Mouse (Mus musculus): ENCODE results near the gene 1700069L16Rik. TPM values are rescaled to one million over a fixed set of nuclear protein-coding genes. Genes with fewer than 3 reads are reported as not detected.

The 1700069L16Rik gene
- polyA plus RNA-seq, 1 experiment from 2014 or later: not detected

DNA sequence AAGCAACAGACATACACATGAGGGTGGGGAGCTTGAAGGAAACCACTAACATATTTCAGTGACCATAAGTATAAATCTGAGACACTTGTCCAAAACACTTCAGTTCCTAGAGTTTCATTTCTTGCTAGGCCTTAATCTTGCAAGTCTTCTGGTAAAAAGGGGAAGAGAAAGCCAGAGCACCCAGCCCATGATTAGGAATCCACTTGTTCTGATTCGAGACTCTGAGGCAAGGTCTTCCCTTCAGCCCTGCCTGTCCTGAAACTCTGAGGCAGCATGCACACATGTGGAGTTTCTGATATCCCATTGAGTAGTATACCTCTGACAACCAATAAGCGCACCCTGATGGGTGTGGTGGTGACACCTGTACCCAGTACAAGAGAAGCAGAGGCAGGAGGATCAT, 37.0 kb upstream of the 1700069L16Rik start:
- ATAC-seq (ENCODE audit: low FRiP score) (no peak), DNase-seq (ENCODE audit: low spot score, missing footprints) (no peak)
- Histone ChIP-seq H3K27me3 (ENCODE audit: control insufficient read depth, insufficient read depth, low read length) (no peaks in the 10 kb centered on the region), H3K4me2 (no peak overlapping the region), H3K4me1 (ENCODE audit: control insufficient read depth, insufficient read depth, low read length) (no peaks in the 10 kb centered on the region), H3K9ac (ENCODE audit: low read length) (no peak overlapping the region), H3K36me3 (ENCODE audit: control insufficient read depth, insufficient read depth, low read length) (peaks cover 39% of the 10 kb centered on the region), H3K4me3 (ENCODE audit: low read depth, low read length) (no peak overlapping the region), H3K27ac (ENCODE audit: low read depth, low read length) (no peak overlapping the region), H3K9me3 (ENCODE audit: control insufficient read depth, low read length) (no peaks in the 10 kb centered on the region)
- 88% methylated on average over 2 of the region's 2 CpGs for WGBS

DNA sequence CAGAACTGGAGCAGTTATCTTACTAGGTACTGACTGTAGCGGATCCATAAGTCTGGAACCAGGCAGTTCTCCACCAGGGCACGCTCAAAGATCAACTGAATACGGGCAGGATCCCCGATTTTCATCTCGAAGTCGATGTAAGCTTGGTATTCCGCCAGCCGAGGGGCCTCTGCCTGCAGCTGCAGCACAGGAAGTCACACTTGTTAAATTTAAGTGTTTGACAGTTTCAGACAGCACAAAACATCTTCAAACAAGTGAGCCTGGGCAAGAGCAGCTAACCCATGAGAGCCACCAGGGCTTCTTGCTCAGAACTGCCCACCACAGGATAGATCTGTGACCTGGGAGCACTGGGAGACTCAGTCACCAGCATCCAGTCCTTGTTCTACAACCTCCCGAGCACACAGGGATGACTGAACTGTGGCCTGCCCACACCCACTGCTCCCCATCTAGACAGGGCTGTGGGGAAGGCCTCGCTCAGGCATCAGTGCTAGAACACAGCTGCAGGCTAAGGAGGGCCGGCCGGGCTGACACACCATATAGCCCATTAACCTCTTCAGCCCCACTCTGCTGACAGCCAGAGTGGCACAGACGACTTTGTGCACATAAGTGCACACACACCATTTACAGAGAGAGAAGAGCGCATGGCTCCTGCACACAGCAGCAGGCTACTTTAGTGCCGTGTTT, 30.9 kb upstream of the 1700069L16Rik start:
- 91% methylated on average over 15 of the region's 15 CpGs for WGBS
- H3K4me1 ChIP-seq (ENCODE audit: control insufficient read depth, insufficient read depth, low read length): no peaks in the 10 kb centered on the region

DNA sequence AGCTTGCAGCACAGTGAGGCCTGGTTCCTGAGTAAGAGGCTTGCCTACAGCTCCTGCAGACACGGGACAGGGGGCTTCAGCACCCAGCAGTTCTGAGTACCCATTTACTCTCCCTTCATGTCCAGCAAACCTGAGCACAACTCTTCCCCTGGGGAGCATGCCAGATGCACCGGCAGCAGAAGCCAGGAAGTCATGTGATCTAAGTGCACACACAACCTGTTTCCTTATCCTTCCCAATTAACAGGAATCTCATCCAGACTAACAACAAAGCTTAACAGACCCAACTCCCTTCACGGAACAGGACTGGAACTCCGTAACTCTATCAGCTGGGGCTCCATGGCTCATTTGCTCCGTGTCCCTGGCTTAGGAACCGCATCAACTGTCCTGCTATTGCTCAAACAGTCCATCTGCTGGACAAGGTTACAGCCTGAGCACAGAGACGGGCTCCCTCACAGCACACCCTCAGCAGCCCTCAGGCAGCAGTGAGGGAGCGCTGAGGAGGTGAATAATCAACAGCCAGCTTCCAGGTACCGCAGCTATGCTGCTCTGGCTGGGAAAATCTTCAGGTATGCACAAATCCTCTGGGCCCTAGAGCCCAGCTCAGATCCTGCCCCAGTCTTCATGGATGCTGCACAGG, 27.1 kb upstream of the 1700069L16Rik start:
- DNase-seq (ENCODE audit: low spot score, missing footprints) (no peak), ATAC-seq (ENCODE audit: low FRiP score) (no peak)
- Histone ChIP-seq H3K9ac (ENCODE audit: low read length) (no peak overlapping the region), H3K4me3 (ENCODE audit: low read depth, low read length) (no peak overlapping the region), H3K4me1 (ENCODE audit: control insufficient read depth, insufficient read depth, low read length) (no peaks in the 10 kb centered on the region), H3K27me3 (ENCODE audit: control insufficient read depth, insufficient read depth, low read length) (no peaks in the 10 kb centered on the region), H3K9me3 (ENCODE audit: control insufficient read depth, low read length) (no peaks in the 10 kb centered on the region), H3K36me3 (ENCODE audit: control insufficient read depth, insufficient read depth, low read length) (peaks cover 66% of the 10 kb centered on the region), H3K4me2 (no peak overlapping the region), H3K27ac (ENCODE audit: low read depth, low read length) (no peak overlapping the region)
- WGBS: 91% methylated on average over 9 of the region's 9 CpGs

More for the DNA sequence above, 30.9 kb upstream of the 1700069L16Rik start:
- no peak for DNase-seq (ENCODE audit: low spot score, missing footprints)
- Histone ChIP-seq H3K4me3 (ENCODE audit: low read depth, low read length) (no peak overlapping the region), H3K9me3 (ENCODE audit: control insufficient read depth, low read length) (no peaks in the 10 kb centered on the region), H3K9ac (ENCODE audit: low read length) (no peak overlapping the region), H3K27ac (ENCODE audit: low read depth, low read length) (no peak overlapping the region), H3K4me2 (no peak overlapping the region), H3K36me3 (ENCODE audit: control insufficient read depth, insufficient read depth, low read length) (peaks cover 67% of the 10 kb centered on the region), H3K27me3 (ENCODE audit: control insufficient read depth, insufficient read depth, low read length) (no peaks in the 10 kb centered on the region)
- ATAC-seq (ENCODE audit: low FRiP score): no peak

DNA sequence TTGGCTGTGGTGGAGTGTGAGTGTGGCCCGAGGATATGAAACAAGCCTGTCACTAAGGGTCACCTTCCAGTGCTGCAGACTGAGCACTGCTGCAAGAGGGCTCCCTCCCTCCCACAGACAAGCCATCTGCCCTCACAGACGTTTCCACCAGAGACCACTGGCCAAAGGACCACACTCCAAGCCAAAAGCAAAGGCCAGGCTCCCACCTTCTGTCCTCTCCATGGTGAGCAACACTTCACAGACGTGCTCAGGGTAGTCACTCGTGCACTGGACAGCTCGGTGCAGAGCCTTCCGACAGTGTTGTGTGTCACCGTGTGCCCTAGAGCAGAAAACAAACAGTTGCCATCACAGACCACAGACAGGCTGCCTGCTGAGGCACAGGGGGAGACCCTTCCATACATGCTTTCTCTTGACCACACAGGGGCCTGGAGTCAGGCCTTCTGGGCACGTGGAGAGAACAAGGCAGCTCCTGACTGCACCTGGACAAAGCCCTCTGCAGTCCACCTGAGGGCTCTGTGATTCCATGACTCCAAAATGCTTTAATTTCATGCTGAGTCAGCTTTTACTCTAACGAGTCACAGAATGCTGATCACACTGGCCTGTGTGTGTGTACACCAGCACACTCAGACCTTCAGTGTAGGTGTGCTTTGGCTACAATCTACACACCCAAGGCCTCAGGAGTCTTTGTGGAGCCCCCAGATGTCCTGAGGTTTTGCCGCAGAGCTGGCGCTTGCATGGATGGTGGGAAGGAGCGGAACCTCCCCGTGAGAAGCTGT, 24.2 kb upstream of the 1700069L16Rik start:
- Histone ChIP-seq H3K4me3 (ENCODE audit: low read depth, low read length) (no peak overlapping the region), H3K4me1 (ENCODE audit: control insufficient read depth, insufficient read depth, low read length) (no peaks in the 10 kb centered on the region), H3K4me2 (no peak overlapping the region), H3K27me3 (ENCODE audit: control insufficient read depth, insufficient read depth, low read length) (no peaks in the 10 kb centered on the region), H3K27ac (ENCODE audit: low read depth, low read length) (no peak overlapping the region), H3K36me3 (ENCODE audit: control insufficient read depth, insufficient read depth, low read length) (peaks cover 75% of the 10 kb centered on the region), H3K9ac (ENCODE audit: low read length) (no peak overlapping the region), H3K9me3 (ENCODE audit: control insufficient read depth, low read length) (no peaks in the 10 kb centered on the region)
- no peak for DNase-seq (ENCODE audit: low spot score, missing footprints)
- 96% methylated on average over 13 of the region's 13 CpGs for WGBS
- no peak for ATAC-seq (ENCODE audit: low FRiP score)

DNA sequence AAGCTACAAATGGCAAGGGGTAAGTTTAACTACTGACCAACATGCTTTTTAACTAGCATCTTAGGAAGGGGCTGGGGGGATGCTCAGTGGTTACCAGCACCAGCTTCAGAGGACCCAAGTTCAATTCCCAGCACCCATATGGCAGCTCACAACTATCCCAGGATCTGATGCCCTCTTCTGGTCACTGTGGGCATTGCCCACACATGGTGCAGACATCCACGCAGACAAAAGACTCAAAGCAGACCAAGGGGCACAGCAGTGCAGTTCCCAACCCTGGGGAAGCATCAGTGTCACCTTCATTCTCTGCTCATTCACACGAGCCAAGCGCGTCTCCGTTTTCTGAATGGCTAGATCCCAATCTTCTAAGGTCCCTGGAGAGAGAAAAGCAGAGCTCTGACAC, 23.1 kb upstream of the 1700069L16Rik start:
- 98% methylated on average over 5 of the region's 5 CpGs for WGBS
- Histone ChIP-seq H3K9me3 (ENCODE audit: control insufficient read depth, low read length) (no peaks in the 10 kb centered on the region), H3K9ac (ENCODE audit: low read length) (no peak overlapping the region), H3K36me3 (ENCODE audit: control insufficient read depth, insufficient read depth, low read length) (peaks cover 78% of the 10 kb centered on the region), H3K27ac (ENCODE audit: low read depth, low read length) (no peak overlapping the region), H3K27me3 (ENCODE audit: control insufficient read depth, insufficient read depth, low read length) (no peaks in the 10 kb centered on the region), H3K4me2 (no peak overlapping the region), H3K4me3 (ENCODE audit: low read depth, low read length) (no peak overlapping the region), H3K4me1 (ENCODE audit: control insufficient read depth, insufficient read depth, low read length) (no peaks in the 10 kb centered on the region)
- DNase-seq (ENCODE audit: low spot score, missing footprints) (no peak), ATAC-seq (ENCODE audit: low FRiP score) (no peak)

DNA sequence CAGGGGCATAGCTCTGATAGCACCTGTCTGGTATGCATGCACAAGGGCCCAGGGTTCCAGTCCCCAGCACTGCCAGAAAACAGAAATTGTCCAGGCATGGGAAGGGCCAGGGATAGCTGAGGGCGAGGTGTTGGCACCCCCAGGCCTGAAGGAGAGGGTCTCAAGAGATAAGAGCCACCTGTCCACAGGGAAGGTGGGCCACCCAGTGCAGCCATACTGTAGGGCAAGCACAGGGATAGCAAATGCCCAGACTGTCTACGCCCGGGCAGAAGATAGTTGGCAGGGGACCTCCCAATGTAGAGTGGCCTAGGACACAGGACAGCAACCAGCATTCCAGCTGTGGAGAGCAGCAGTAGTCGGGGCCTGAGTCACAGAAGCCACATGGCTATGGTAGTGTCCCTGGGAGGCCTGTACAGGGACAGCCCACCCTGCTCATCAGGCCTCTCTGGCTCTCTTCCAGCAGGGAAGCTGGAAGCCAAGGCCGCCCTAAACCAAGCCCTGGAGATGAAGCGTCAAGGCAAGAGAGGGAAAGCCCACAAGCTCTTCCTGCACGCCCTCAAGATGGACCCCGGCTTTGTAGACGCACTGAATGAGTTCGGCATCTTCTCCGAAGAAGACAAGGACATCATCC, 13.2 kb upstream of the 1700069L16Rik start:
- DNase-seq (ENCODE audit: low spot score, missing footprints) (no peak), ATAC-seq (ENCODE audit: low FRiP score) (no peak)
- no peak overlapping the region for H3K4me3 ChIP-seq (ENCODE audit: low read depth, low read length)
- no peak overlapping the region for H3K9ac ChIP-seq (ENCODE audit: low read length)
- H3K4me1 ChIP-seq (ENCODE audit: control insufficient read depth, insufficient read depth, low read length): peaks cover 14% of the 10 kb centered on the region
- H3K4me2 ChIP-seq: no peak overlapping the region
- H3K27me3 ChIP-seq (ENCODE audit: control insufficient read depth, insufficient read depth, low read length): no peaks in the 10 kb centered on the region
- H3K9me3 ChIP-seq (ENCODE audit: control insufficient read depth, low read length): no peaks in the 10 kb centered on the region
- H3K36me3 ChIP-seq (ENCODE audit: control insufficient read depth, insufficient read depth, low read length): peaks cover 7% of the 10 kb centered on the region; the same call in 1 of the 2 replicates
- WGBS: 89% methylated on average over 11 of the region's 11 CpGs
- H3K27ac ChIP-seq (ENCODE audit: low read depth, low read length): no peak overlapping the region

DNA sequence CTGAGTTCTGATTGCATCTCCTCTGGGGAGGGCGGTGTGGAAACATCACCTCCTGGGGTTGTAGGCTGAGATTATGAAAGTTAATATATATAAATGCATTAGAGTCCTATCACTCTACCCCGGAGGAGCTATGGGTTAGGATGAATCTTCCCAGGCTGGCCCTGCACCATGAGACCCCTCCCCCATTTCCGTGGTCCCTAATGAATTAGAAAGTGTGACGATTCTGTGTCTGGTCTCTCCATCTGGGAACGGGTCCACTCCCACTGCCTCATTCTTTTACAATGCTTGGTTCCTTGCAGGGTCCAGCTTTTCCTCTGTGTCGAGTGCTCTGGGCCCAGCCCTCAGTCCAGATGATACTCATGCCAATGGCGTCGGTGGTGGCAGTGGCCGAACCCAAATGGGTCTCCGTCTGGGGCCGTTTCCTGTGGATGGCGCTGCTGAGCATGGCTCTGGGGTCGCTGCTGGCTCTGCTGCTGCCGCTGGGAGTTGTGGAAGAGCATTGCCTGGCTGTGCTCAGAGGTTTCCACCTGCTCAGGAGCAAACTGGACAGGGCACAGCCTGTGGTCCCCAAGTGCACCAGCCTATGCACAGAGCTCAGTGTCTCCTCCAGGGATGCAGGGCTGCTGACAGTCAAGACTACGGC, 12.1 kb upstream of the 1700069L16Rik start:
- 44% methylated on average over 15 of the region's 15 CpGs for WGBS
- Histone ChIP-seq H3K36me3 (ENCODE audit: control insufficient read depth, insufficient read depth, low read length) (peaks cover 5% of the 10 kb centered on the region; the same call in 1 of the 2 replicates), H3K27me3 (ENCODE audit: control insufficient read depth, insufficient read depth, low read length) (no peaks in the 10 kb centered on the region), H3K9me3 (ENCODE audit: control insufficient read depth, low read length) (no peaks in the 10 kb centered on the region), H3K9ac (ENCODE audit: low read length) (peak overlapping the region; percentile 78), H3K27ac (ENCODE audit: low read depth, low read length) (peak overlapping the region; percentile 93; the same call in 1 of the 2 replicates), H3K4me2 (peak overlapping the region; percentile 57), H3K4me1 (ENCODE audit: control insufficient read depth, insufficient read depth, low read length) (peaks cover 14% of the 10 kb centered on the region), H3K4me3 (ENCODE audit: low read depth, low read length) (peak overlapping the region; percentile 64)
- no peak for ATAC-seq (ENCODE audit: low FRiP score)
- no peak for DNase-seq (ENCODE audit: low spot score, missing footprints)

DNA sequence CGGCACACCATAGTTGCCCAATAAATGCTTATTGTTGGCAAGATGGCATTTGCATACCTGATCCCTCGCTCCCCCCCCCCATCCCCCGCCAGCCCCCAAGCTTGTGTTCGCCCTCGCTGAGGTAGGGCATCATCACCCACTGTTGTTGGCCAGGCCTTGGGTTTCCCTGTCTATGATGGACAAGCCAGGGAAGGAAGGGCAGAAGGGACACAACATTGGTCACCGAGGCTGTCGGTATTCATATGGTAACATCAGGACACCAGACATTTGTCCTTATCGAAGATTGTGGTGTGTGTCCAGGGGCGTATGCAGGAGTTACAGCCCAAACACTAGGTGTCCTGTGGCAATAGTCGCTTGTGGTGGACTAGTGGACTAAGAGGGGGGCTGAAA, 11.5 kb upstream of the 1700069L16Rik start:
- Histone ChIP-seq H3K36me3 (ENCODE audit: control insufficient read depth, insufficient read depth, low read length) (peaks cover 2% of the 10 kb centered on the region; the same call in 1 of the 2 replicates), H3K9me3 (ENCODE audit: control insufficient read depth, low read length) (no peaks in the 10 kb centered on the region), H3K9ac (ENCODE audit: low read length) (peak overlapping the region; percentile 78), H3K27ac (ENCODE audit: low read depth, low read length) (peak overlapping the region; percentile 93), H3K4me2 (peak overlapping the region; percentile 57), H3K4me1 (ENCODE audit: control insufficient read depth, insufficient read depth, low read length) (peaks cover 14% of the 10 kb centered on the region), H3K4me3 (ENCODE audit: low read depth, low read length) (peak overlapping the region; percentile 64), H3K27me3 (ENCODE audit: control insufficient read depth, insufficient read depth, low read length) (no peaks in the 10 kb centered on the region)
- 6% methylated on average over 10 of the region's 10 CpGs for WGBS
- ATAC-seq (ENCODE audit: low FRiP score) (peak; percentile 33; the same call in 1 of the 2 replicates), DNase-seq (ENCODE audit: low spot score, missing footprints) (no peak)

Measured in midbrain, embryonic 11.5 days (tissue).